Mouse (Mus musculus) liver, embryonic 14.5 days (tissue): ENCODE results near the gene Sirpb1b. TPM values are rescaled to one million over a fixed set of nuclear protein-coding genes. Genes with fewer than 3 reads are reported as not detected.
"Not testable (repeated sequence)": the region's sequence is repeated elsewhere in the genome, so short reads cannot be mapped to it uniquely, and the experiment has no call there.

Experiments
- ATAC-seq: fragments of 200-750 bp; cut with Nextera tagmentation; 2 replicates; pipeline ENCODE4 v1.8.0; 2017; ENCODE audit warnings: moderate number of reproducible peaks, mild to moderate bottlenecking, moderate library complexity; ENCODE audit not compliant: insufficient read depth
- DNase-seq, 3 experiments: peaks; one replicate each; pipeline ENCODE4 v3.0.0-alpha.2; 2012 to 2013; ENCODE audit warnings: low read depth in 3 of 3, low spot score in 3 of 3
- H3K27ac ChIP-seq: fragments of 300-500 bp; sonication (generic); 2 replicates; pipeline ENCODE4 v1.5.1; 2014; ENCODE audit warnings: moderate library complexity, mild to moderate bottlenecking, control low read depth, inconsistent platforms
- H3K27me3 ChIP-seq: fragments of 300-500 bp; sonication (generic); 2 replicates; pipeline ENCODE4 v1.6.1; 2014; ENCODE audit warnings: mild to moderate bottlenecking, low read length, moderate library complexity; ENCODE audit not compliant: control insufficient read depth, insufficient read depth
- H3K36me3 ChIP-seq: fragments of 300-500 bp; sonication (generic); replicated peaks from 2 replicates; pipeline ENCODE4 v1.6.1; 2014; ENCODE audit warnings: low read depth; ENCODE audit not compliant: control insufficient read depth, insufficient read depth
- H3K4me1 ChIP-seq, 2 experiments: fragments of 200-500 bp in 1 of 2; fragments of 300-500 bp in 1 of 2; sonication (generic) in 1 of 2; replicated peaks; 2 replicates each; pipeline ENCODE4 v1.6.1; 2012 to 2014; ENCODE audit warnings: antibody characterized with exemption in 1 of 2, inconsistent platforms in 1 of 2, low read length in 1 of 2; ENCODE audit not compliant: control insufficient read depth in 2 of 2, insufficient read depth in 2 of 2
- H3K4me2 ChIP-seq: fragments of 300-500 bp; sonication (generic); 2 replicates; pipeline ENCODE4 v1.6.1; 2014; ENCODE audit warnings: low read depth, mild to moderate bottlenecking, control low read depth, moderate library complexity
- H3K4me3 ChIP-seq, 2 experiments: fragments of 200-500 bp in 1 of 2; fragments of 300-500 bp in 1 of 2; sonication (generic) in 1 of 2; 2 replicates each; pipeline ENCODE4 v1.5.1; 2012 to 2014; ENCODE audit warnings: low read depth in 2 of 2, low read length in 2 of 2, mild to moderate bottlenecking in 2 of 2, control low read depth in 1 of 2, inconsistent platforms in 1 of 2, moderate library complexity in 1 of 2; ENCODE audit not compliant: insufficient read depth in 1 of 2
- H3K9ac ChIP-seq: fragments of 300-500 bp; sonication (generic); replicated peaks from 2 replicates; pipeline ENCODE4 v1.6.1; 2014; ENCODE audit warnings: mild to moderate bottlenecking, control low read depth, moderate library complexity
- H3K9me3 ChIP-seq: fragments of 300-500 bp; sonication (generic); 2 replicates; pipeline ENCODE4 v1.6.1; 2016; ENCODE audit warnings: low read length, mixed read lengths; ENCODE audit not compliant: control insufficient read depth
- CTCF ChIP-seq: IDR thresholded peaks from 2 replicates; pipeline ENCODE4 v1.5.1; 2016; ENCODE audit warnings: antibody characterized with exemption, low read depth, control low read depth
- EP300 ChIP-seq: IDR thresholded peaks from 2 replicates; pipeline ENCODE4 v1.6.1; 2016; ENCODE audit warnings: antibody characterized with exemption, low read depth
- WGBS: fragments of 180-500 bp; shearing (Covaris S2); extraction: QIAGEN DNeasy Blood & Tissue Kit; methylation state at CpG from one replicate; pipeline ENCODE4 v1.1.7; 2014; ENCODE audit not compliant: insufficient replicate concordance; 5-methylcytosine and 5-hydroxymethylcytosine counted together
- polyA plus RNA-seq, 2 experiments: library from polyadenylated mRNA; depleted of rRNA in 1 of 2; stranded (reverse) in 1 of 2; unstranded in 1 of 2; fragments of >200 nt; fragmentation: Nextera tagmentation in 1 of 2; extraction: Ambion mirVana in 1 of 2; gene quantifications; 2 replicates each; pipeline versions ENCODE4 v1.2.1 to v1.2.3; 2012 to 2014

Gene Sirpb1b
- polyA plus RNA-seq (2012; rRNA removed): 0.01 and 0.04 TPM in 2 replicates
- 0.17 and 0.20 TPM in 2 replicates for polyA plus RNA-seq (2014; fragmentation: Nextera tagmentation; extraction: Ambion mirVana)

DNA sequence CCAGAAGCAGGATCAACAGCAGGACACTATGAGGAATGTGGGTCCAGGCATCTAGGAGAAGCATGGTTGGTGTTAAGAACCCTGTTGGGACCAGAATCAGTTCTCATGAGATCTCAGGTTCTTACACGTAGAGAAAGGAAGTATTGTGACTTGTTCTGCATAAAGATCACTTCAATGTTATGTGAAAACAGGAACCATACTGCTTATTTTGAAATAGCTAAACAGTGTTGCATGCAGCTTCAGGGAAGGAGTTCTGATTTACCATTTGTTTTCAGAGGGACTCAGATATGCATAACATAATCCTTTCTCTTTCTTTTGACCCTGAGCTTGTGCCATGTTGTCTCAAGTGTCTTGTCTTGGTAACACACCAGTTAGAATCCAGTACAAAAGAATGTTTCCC is at the start of gene Sirpb1b:
TSS of gene Sirpb1b (minus strand) at position 179 of the 400 bp plus-strand sequence.
- not testable (repeated sequence) for H3K9me3 ChIP-seq, H3K27me3 ChIP-seq, H3K36me3 ChIP-seq, H3K4me1 ChIP-seq, H3K27ac ChIP-seq, DNase-seq, ATAC-seq, H3K9ac ChIP-seq, H3K4me2 ChIP-seq, H3K4me3 ChIP-seq
- WGBS: no CpG with 5 or more reads among the region's 1 CpGs

DNA sequence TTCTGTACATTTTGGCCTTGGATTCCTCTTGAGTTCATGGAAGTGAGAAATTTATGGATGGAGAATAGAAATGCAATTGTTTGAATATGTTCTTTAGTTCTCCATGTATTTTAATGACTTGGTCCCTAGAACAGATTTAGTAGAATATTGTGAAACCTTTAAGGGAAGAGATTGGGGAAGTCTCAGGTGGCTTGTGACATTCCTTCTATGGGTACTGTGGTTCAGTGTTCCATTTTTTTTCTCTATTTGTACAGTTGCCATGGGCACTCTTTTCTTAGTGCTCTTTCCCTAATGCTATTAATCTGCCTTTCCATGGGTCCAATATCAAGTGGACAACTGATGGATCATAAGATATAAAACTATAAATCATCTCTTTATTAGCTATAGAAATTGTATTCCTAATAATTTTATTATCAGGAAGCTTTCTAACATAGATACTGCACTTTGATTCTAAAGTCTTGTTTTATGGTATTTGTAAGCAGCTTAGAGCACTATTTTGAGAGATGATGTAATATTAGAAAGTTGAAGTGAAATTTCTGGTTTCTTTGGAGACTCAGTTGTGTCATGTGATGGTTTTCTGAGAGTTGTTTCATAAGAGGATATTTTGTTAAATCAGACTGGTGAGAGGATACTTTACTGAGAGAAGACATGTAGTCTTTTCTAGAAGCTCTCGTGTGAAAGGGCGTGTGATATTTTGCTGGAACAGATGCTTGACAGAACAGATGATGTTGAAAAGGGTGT is 15.7 kb upstream of the Sirpb1b start:
- DNase-seq, H3K9me3 ChIP-seq, ATAC-seq, H3K27me3 ChIP-seq, H3K27ac ChIP-seq, H3K4me1 ChIP-seq, H3K4me3 ChIP-seq, H3K9ac ChIP-seq, H3K36me3 ChIP-seq, H3K4me2 ChIP-seq: not testable (repeated sequence)
- 69% methylated on average over 2 of the region's 2 CpGs for WGBS

DNA sequence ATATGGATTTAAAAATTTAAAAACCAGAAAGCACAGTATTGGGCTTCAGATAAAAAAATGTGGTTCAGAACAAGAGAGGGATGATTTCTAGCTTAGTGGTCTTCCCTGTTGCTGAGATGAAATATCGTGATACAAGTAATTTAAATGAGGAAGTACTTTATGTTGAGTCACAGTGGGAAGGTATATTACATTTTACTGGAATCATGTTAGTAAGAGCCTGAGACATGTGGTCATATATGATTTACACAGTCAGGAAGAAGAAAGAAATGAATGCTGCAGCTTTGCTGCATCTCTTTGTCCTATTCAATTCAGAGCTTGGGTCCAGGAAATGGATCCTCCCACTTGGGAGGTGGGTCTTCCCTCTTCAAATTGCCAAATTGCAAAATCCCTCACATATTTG is 11.8 kb upstream of the Sirpb1b start:
- ATAC-seq, H3K4me3 ChIP-seq, DNase-seq, H3K4me1 ChIP-seq, H3K9ac ChIP-seq, H3K36me3 ChIP-seq, H3K9me3 ChIP-seq, H3K27ac ChIP-seq, H3K4me2 ChIP-seq, H3K27me3 ChIP-seq: not testable (repeated sequence)
- 47% methylated on average over 1 of the region's 1 CpGs for WGBS

DNA sequence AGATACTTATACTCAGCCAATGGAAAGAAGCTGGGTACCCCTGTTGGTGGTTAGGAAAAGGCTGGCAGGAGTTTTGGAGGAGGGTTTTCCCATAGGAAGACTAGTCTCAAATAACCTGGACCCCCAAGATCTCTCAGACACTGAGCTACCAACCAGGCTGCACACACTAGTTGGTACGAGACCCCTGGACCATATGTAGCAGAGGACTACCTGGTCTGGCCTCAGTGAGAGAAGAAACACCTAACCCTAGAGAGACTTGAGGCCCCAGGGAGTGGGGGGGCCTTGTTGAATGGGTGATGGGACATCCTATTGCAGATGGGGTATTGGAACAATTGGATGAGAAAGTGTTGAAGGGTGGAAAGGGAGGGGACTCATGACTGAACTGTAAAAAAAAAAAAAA is 8.6 kb upstream of the Sirpb1b start:
- 67% methylated on average over 1 of the region's 1 CpGs for WGBS
- H3K36me3 ChIP-seq: no peaks in the 10 kb centered on the region
- H3K4me1 ChIP-seq: no peaks in the 10 kb centered on the region
- ATAC-seq (no peak), DNase-seq (no peak)
- no peak for TF ChIP-seq CTCF
- TF ChIP-seq EP300: no peak
- H3K27me3 ChIP-seq: no peaks in the 10 kb centered on the region
- no peaks in the 10 kb centered on the region for H3K9me3 ChIP-seq
- no peak overlapping the region for H3K4me2 ChIP-seq
- H3K9ac ChIP-seq: no peak overlapping the region
- H3K27ac ChIP-seq: no peak overlapping the region
- H3K4me3 ChIP-seq: no peak overlapping the region

DNA sequence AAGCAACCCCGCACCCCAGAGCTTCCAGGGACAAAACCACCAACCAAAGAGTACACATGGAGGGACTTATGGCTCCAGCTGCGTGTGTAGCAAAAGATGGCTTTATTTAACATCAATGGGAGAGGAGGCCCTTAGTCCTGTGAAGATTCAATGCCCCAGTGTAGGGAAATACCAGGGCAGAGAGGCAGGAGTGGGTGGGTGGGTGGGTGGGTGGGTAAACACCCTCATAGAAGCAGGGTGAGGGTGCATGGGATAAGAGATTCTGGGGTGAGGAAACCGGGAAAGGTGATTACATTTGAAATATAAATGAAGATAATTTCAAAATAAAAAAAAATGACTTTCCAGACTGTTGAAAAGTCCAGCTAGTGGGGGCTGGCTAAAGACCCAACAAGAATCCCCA is 8.1 kb upstream of the Sirpb1b start:
- DNase-seq, H3K27me3 ChIP-seq, H3K4me3 ChIP-seq, H3K9ac ChIP-seq, H3K9me3 ChIP-seq, ATAC-seq, H3K36me3 ChIP-seq, H3K27ac ChIP-seq, H3K4me2 ChIP-seq, H3K4me1 ChIP-seq: not testable (repeated sequence)
- 57% methylated on average over 3 of the region's 3 CpGs for WGBS

DNA sequence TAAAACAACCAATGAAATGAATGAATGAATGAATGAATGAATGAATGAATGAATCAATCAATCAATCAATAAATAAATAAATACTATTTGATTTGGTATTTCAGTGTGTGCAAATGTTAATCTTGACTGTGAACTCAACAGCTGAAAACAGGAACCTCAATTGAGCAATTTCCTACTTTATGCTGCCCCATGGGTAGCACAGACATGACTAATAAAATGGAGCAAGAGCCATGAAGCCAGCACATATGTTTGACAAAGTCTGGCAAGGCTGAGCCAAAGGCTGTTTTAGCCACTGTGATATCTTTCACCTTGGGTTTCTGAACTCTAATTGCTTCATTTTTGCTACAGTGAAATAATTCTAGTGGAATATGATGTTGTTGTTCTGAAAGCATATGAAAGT is 1.6 kb upstream of the Sirpb1b start:
- not testable (repeated sequence) for H3K4me1 ChIP-seq, H3K36me3 ChIP-seq, DNase-seq, H3K27ac ChIP-seq, H3K27me3 ChIP-seq, H3K9me3 ChIP-seq, H3K4me2 ChIP-seq, ATAC-seq, H3K4me3 ChIP-seq, H3K9ac ChIP-seq
